Mouse (Mus musculus): ENCODE results near the gene Gnb3. TPM values are rescaled to one million over a fixed set of nuclear protein-coding genes. Genes with fewer than 3 reads are reported as not detected.

Gene Gnb3
- polyA plus RNA-seq, 3 experiments from 2014 or later, result 0.44 to 0.48 TPM; not detected in 1

DNA sequence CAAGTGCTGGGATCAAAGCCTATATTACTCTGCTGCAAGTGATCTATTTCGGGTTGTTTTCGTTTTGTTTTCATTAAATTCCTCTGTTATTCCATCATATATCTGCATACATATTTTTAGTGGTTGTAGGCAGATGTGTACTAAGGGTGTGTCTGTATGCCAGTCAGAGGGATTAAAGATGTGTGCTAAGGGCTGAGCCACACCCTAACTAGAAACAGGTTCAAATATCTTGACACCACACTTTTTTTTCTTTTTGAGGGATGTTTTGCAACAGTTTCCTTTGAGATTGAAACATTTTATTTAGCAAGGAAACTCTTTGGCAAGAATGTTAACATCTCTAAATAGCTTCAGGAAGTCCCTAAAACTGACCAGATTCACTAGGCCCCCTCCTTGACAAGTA, 43.9 kb downstream of the Gnb3 start:
- ATAC-seq, result no peak

GRCm38 (mm10) chr6:124795781-124796180, 44.3 kb downstream of the Gnb3 start:
- ATAC-seq, result no peak

GRCm38 (mm10) chr6:124791911-124792310, 48.2 kb downstream of the Gnb3 start:
- ATAC-seq, result no peak

GRCm38 (mm10) chr6:124790121-124790520, 50.0 kb downstream of the Gnb3 start:
- no peak for ATAC-seq

DNA sequence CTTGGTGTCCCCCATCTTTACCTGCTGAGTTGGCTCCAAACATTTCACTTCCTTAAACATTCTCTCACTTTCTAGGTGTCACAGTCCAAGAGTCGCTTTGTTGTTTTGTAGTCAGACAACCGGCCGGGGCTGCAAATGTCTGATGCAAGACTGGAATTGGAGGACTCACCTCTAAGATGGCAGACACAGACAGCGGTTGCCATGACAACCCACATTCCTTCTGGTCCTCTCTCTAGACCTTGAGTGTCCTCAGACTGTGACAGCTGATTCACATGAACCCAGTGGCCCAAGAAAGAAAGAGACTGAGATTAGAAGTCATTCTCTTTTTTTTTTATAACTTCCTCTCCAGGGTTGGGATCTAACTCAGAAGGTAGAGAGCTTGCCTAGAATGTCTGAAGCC, 50.6 kb downstream of the Gnb3 start:
- no peak for ATAC-seq

GRCm38 (mm10) chr6:124787722-124788121, 52.4 kb downstream of the Gnb3 start:
- ATAC-seq, result no peak

- ATAC-seq, result no peak
Measured at GRCm38 (mm10) chr6:124786756-124787420, 53.2 kb downstream of the Gnb3 start.

Other genes with a start within 250 kb of the Gnb3 start
- not detected for gene C1s2, start 204.2 kb downstream of the Gnb3 start, polyA plus RNA-seq (2017; shearing (Covaris generic))
- gene Lpcat3, start 177.2 kb downstream of the Gnb3 start, polyA plus RNA-seq (2017; shearing (Covaris generic)), result 10 to 100 TPM; 20.3 to 27.2 (median 24.9) TPM
- gene Emg1, start 128.1 kb downstream of the Gnb3 start, polyA plus RNA-seq (2017; shearing (Covaris generic)), result 100 to 1,000 TPM; 373 to 490 (median 480) TPM
- gene Phb2, start 127.9 kb downstream of the Gnb3 start, polyA plus RNA-seq (2017; shearing (Covaris generic)), result 10 to 100 TPM; 60.8 to 70.7 (median 70.0) TPM
- gene Ptpn6, start 101.6 kb downstream of the Gnb3 start, polyA plus RNA-seq (2017; shearing (Covaris generic)), result 100 to 1,000 TPM; 143 to 191 (median 176) TPM
- 100 to 1,000 TPM; 415 to 626 (median 536) TPM for gene Grcc10, start 98.9 kb downstream of the Gnb3 start, polyA plus RNA-seq (2017; shearing (Covaris generic))
- gene Gm45234, start 84.3 kb downstream of the Gnb3 start, polyA plus RNA-seq (2017; shearing (Covaris generic)), result not detected
- 1 to 10 TPM; 4.8 to 5.4 (median 5.2) TPM for gene Atn1, start 83.8 kb downstream of the Gnb3 start, polyA plus RNA-seq (2017; shearing (Covaris generic))
- 10 to 100 TPM in 2 of 3 experiments, 1 to 10 TPM in 1; 3.5 to 23.1 (median 12.8) TPM for gene Eno2, start 70.6 kb downstream of the Gnb3 start, polyA plus RNA-seq (2017; shearing (Covaris generic))
- 1 to 10 TPM; 1.5 to 4.2 (median 3.4) TPM for gene Lrrc23, start 60.5 kb downstream of the Gnb3 start, polyA plus RNA-seq (2017; shearing (Covaris generic))
- gene Spsb2, start 31.6 kb downstream of the Gnb3 start, polyA plus RNA-seq (2017; shearing (Covaris generic)), result 1 to 10 TPM; 1.5 to 3.2 (median 2.1) TPM
- gene Tpi1, start 26.0 kb downstream of the Gnb3 start, polyA plus RNA-seq (2017; shearing (Covaris generic)), result 10 to 100 TPM; 77.6 to 91.2 (median 82.5) TPM
- gene Usp5, start 10.8 kb downstream of the Gnb3 start, polyA plus RNA-seq (2017; shearing (Covaris generic)), result 10 to 100 TPM; 69.1 to 81.5 (median 73.8) TPM
- gene Cdca3, start 10.7 kb downstream of the Gnb3 start, polyA plus RNA-seq (2017; shearing (Covaris generic)), result 100 to 1,000 TPM in 1 of 3 experiments, 10 to 100 TPM in 1, 1 to 10 TPM in 1; 7.6 to 142 (median 17.9) TPM
- under 1 TPM in 2 of 3 experiments, not detected in 1; 0.30 to 0.36 TPM for gene P3h3, start 17.5 kb upstream of the Gnb3 start, polyA plus RNA-seq (2017; shearing (Covaris generic))
- under 1 TPM in 2 of 3 experiments, not detected in 1; 0.16 to 0.19 TPM for gene Gpr162, start 23.7 kb upstream of the Gnb3 start, polyA plus RNA-seq (2017; shearing (Covaris generic))
- gene Cd4, start 47.9 kb upstream of the Gnb3 start, polyA plus RNA-seq (2017; shearing (Covaris generic)), result 100 to 1,000 TPM; 319 to 446 (median 407) TPM
- gene Lag3, start 71.4 kb upstream of the Gnb3 start, polyA plus RNA-seq (2017; shearing (Covaris generic)), result 10 to 100 TPM; 30.8 to 40.1 (median 38.3) TPM
- gene Ptms, start 79.8 kb upstream of the Gnb3 start, polyA plus RNA-seq (2017; shearing (Covaris generic)), result 10 to 100 TPM in 2 of 3 experiments, 1 to 10 TPM in 1; 9.5 to 15.5 (median 12.1) TPM
- gene Mlf2, start 91.1 kb upstream of the Gnb3 start, polyA plus RNA-seq (2017; shearing (Covaris generic)), result 10 to 100 TPM; 35.6 to 70.5 (median 42.2) TPM
- 10 to 100 TPM; 36.7 to 65.7 (median 62.6) TPM for gene Cops7a, start 125.3 kb upstream of the Gnb3 start, polyA plus RNA-seq (2017; shearing (Covaris generic))
- gene Pianp, start 156.4 kb upstream of the Gnb3 start, polyA plus RNA-seq (2017; shearing (Covaris generic)), result under 1 TPM in 2 of 3 experiments, not detected in 1; 0.46 to 0.48 TPM
- gene Zfp384, start 168.9 kb upstream of the Gnb3 start, polyA plus RNA-seq (2017; shearing (Covaris generic)), result 1 to 10 TPM; 4.0 to 7.5 (median 4.0) TPM
- 10 to 100 TPM; 39.9 to 61.7 (median 46.2) TPM for gene Ing4, start 199.5 kb upstream of the Gnb3 start, polyA plus RNA-seq (2017; shearing (Covaris generic))
- 10 to 100 TPM in 2 of 3 experiments, 1 to 10 TPM in 1; 5.6 to 23.2 (median 17.7) TPM for gene Acrbp, start 209.4 kb upstream of the Gnb3 start, polyA plus RNA-seq (2017; shearing (Covaris generic))
- 10 to 100 TPM; 10.4 to 19.3 (median 12.1) TPM for gene Lpar5, start 227.6 kb upstream of the Gnb3 start, polyA plus RNA-seq (2017; shearing (Covaris generic))